Mouse (Mus musculus): ENCODE results near the gene Fadd. TPM values are rescaled to one million over a fixed set of nuclear protein-coding genes. Genes with fewer than 3 reads are reported as not detected.

Gene Fadd
- polyA plus RNA-seq, 1 experiment from 2014 or later, result 12.7 TPM

- Histone ChIP-seq H3K27ac (ENCODE audit: low read length) (no peak overlapping the region), H3K4me3 (ENCODE audit: low read length) (no peak overlapping the region), H3K36me3 (ENCODE audit: control insufficient read depth, insufficient read depth) (no peaks in the 10 kb centered on the region), H3K4me1 (ENCODE audit: control insufficient read depth, insufficient read depth, low read length) (peaks cover 9% of the 10 kb centered on the region), H3K9ac (ENCODE audit: low read length) (no peak overlapping the region), H3K27me3 (ENCODE audit: control insufficient read depth, insufficient read depth, low read length) (no peaks in the 10 kb centered on the region), H3K4me2 (ENCODE audit: low read depth, low read length) (no peak overlapping the region), H3K9me3 (replicated peaks; ENCODE audit: control insufficient read depth, low read length) (no peaks in the 10 kb centered on the region)
- 24% methylated on average over 2 of the region's 2 CpGs for WGBS
- ATAC-seq (replicated peaks; ENCODE audit: extremely low read depth, insufficient read depth, low FRiP score), result no peak
Measured at GRCm38 (mm10) chr7:144587291-144587690, 5.0 kb upstream of the Fadd start.

GRCm38 (mm10) chr7:144585648-144586047 lies 3.4 kb upstream of the Fadd start:
- no peak overlapping the region for H3K4me2 ChIP-seq (ENCODE audit: low read depth, low read length)
- no peak overlapping the region for H3K4me3 ChIP-seq (ENCODE audit: low read length)
- H3K27me3 ChIP-seq (ENCODE audit: control insufficient read depth, insufficient read depth, low read length), result no peaks in the 10 kb centered on the region
- no peaks in the 10 kb centered on the region for H3K36me3 ChIP-seq (ENCODE audit: control insufficient read depth, insufficient read depth)
- H3K27ac ChIP-seq (ENCODE audit: low read length), result no peak overlapping the region
- WGBS, result 14% methylated on average over 6 of the region's 6 CpGs
- no peak overlapping the region for H3K9ac ChIP-seq (ENCODE audit: low read length)
- ATAC-seq (replicated peaks; ENCODE audit: extremely low read depth, insufficient read depth, low FRiP score), result no peak
- no peaks in the 10 kb centered on the region for H3K9me3 ChIP-seq (replicated peaks; ENCODE audit: control insufficient read depth, low read length)
- H3K4me1 ChIP-seq (ENCODE audit: control insufficient read depth, insufficient read depth, low read length), result peaks cover 17% of the 10 kb centered on the region

DNA sequence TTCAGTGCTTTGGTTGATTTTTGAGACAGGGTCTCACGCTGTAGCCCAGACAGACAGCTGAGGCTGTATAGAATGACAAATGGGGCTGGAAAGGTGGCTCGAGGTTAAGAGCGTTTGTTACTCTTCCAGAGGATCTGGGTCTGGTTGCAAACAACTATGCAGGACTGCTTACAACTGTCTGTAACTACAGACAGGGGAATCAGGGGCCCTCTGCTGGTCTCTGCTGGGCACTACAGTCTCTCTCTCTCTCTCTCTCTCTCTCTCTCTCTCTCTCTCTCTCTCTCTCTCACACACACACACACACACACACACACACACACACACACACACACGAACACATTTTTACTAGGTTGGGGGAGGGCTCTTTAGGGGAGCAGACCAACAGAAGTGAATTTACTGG lies 1.4 kb upstream of the Fadd start:
- Histone ChIP-seq H3K27ac (ENCODE audit: low read length) (no peak overlapping the region), H3K9me3 (replicated peaks; ENCODE audit: control insufficient read depth, low read length) (no peaks in the 10 kb centered on the region), H3K9ac (ENCODE audit: low read length) (no peak overlapping the region), H3K4me2 (ENCODE audit: low read depth, low read length) (no peak overlapping the region), H3K4me1 (ENCODE audit: control insufficient read depth, insufficient read depth, low read length) (peaks cover 20% of the 10 kb centered on the region), H3K36me3 (ENCODE audit: control insufficient read depth, insufficient read depth) (peaks cover 9% of the 10 kb centered on the region; the same call in 1 of the 2 replicates), H3K27me3 (ENCODE audit: control insufficient read depth, insufficient read depth, low read length) (no peaks in the 10 kb centered on the region), H3K4me3 (ENCODE audit: low read length) (no peak overlapping the region)
- no peak for ATAC-seq (replicated peaks; ENCODE audit: extremely low read depth, insufficient read depth, low FRiP score)
- 1% methylated on average over 4 of the region's 4 CpGs for WGBS

DNA sequence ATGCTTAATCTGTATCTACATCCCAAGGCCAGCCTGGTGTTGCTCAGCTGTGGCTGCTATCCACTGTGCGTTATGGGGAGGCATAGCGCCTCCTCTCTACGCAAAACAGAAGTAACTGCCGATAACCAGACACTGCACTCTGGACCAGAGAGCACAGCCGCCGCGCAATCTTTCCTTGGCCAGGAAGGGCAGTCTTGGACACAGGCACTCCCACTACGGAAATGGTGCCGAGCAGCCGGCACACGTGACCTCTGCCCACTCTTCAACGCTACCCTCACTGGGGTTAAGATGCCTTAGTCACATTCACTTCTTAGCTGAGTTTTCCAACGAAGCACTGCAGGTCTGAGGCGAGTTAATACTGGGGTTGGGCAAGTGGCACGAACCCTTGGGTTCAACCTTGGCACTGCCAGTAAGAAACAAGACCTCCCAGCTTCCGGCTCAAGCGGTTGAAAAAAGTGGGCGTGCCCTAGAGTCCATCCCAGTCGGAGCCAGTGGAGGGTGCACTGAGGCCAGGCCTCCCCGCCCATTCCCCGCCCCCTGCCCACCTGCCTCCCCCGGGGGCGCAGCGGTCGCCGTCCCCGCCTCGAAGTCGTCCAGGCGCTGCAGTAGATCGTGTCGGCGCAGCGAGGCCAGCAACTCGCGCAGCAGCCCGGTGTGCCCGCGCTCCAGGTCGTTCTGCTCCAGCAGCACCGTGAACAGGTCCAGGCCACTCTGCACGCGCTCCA lies 542 bp downstream of the Fadd start:
- under 1% methylated on average over 43 of the region's 43 CpGs for WGBS
- peaks cover 9% of the 10 kb centered on the region; the same call in 1 of the 2 replicates for H3K36me3 ChIP-seq (ENCODE audit: control insufficient read depth, insufficient read depth)
- peak; percentile 85 for ATAC-seq (replicated peaks; ENCODE audit: extremely low read depth, insufficient read depth, low FRiP score)
- H3K27ac ChIP-seq (ENCODE audit: low read length), result peak overlapping the region; percentile 96
- peak overlapping the region; percentile 92 for H3K4me3 ChIP-seq (ENCODE audit: low read length)
- peaks cover 27% of the 10 kb centered on the region for H3K4me1 ChIP-seq (ENCODE audit: control insufficient read depth, insufficient read depth, low read length)
- H3K4me2 ChIP-seq (ENCODE audit: low read depth, low read length), result peak overlapping the region; percentile 89
- H3K9me3 ChIP-seq (replicated peaks; ENCODE audit: control insufficient read depth, low read length), result no peaks in the 10 kb centered on the region
- H3K9ac ChIP-seq (ENCODE audit: low read length), result peak overlapping the region; percentile 90
- H3K27me3 ChIP-seq (ENCODE audit: control insufficient read depth, insufficient read depth, low read length), result no peaks in the 10 kb centered on the region

DNA sequence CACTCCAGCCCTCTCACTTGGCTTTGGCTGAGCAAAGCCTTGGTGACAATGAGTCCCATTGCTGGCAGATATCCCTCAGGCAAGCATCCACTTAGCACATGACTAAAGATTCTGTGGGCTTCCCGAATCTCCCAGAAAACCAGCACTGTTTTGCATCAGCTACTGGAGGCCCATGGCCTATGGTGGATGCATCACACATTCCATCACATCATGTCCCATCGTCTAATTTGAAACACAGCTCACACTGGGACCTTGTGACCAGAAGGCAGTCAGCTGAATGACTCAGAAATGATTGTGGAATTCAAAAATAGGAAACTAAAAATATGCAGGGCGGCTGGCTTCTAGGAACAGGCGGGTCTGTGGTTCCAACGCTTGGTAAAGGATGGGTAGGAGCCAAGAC lies 4.4 kb downstream of the Fadd start:
- Histone ChIP-seq H3K4me3 (ENCODE audit: low read length) (no peak overlapping the region), H3K9me3 (replicated peaks; ENCODE audit: control insufficient read depth, low read length) (no peaks in the 10 kb centered on the region), H3K36me3 (ENCODE audit: control insufficient read depth, insufficient read depth) (peaks cover 9% of the 10 kb centered on the region; the same call in 1 of the 2 replicates), H3K27ac (ENCODE audit: low read length) (peak overlapping the region; percentile 87), H3K4me1 (ENCODE audit: control insufficient read depth, insufficient read depth, low read length) (peaks cover 20% of the 10 kb centered on the region), H3K4me2 (ENCODE audit: low read depth, low read length) (no peak overlapping the region), H3K27me3 (ENCODE audit: control insufficient read depth, insufficient read depth, low read length) (no peaks in the 10 kb centered on the region; the same call in 1 of the 2 replicates), H3K9ac (ENCODE audit: low read length) (no peak overlapping the region)
- WGBS, result 52% methylated on average over 5 of the region's 5 CpGs
- ATAC-seq (replicated peaks; ENCODE audit: extremely low read depth, insufficient read depth, low FRiP score), result 0 out of 2 replicates have a peak, but pooled peaks have one; percentile 4

DNA sequence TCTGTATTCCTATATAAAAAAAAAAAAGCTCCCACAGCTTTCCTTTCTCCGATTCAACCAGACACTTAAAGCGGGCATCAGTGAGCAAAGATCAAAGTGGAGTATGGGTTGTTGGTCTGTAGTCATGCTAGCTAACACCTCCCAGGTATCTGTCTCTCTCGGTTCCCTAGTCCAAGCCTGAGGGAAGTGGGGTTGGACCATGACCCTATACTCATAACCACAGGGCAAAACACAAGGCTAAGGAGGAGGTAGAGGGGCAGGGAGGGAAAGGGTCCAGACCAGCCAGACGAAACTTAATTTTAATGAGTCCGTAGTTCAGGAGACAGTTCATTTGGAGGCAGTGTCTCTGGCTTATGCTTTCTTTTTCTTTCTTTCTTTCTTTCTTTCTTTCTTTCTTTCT lies 10.0 kb downstream of the Fadd start:
- peaks cover 8% of the 10 kb centered on the region for H3K4me1 ChIP-seq (ENCODE audit: control insufficient read depth, insufficient read depth, low read length)
- no peak overlapping the region for H3K4me2 ChIP-seq (ENCODE audit: low read depth, low read length)
- no peak overlapping the region for H3K27ac ChIP-seq (ENCODE audit: low read length)
- H3K27me3 ChIP-seq (ENCODE audit: control insufficient read depth, insufficient read depth, low read length), result no peaks in the 10 kb centered on the region; the same call in 1 of the 2 replicates
- H3K4me3 ChIP-seq (ENCODE audit: low read length), result no peak overlapping the region
- H3K9me3 ChIP-seq (replicated peaks; ENCODE audit: control insufficient read depth, low read length), result no peaks in the 10 kb centered on the region
- ATAC-seq (replicated peaks; ENCODE audit: extremely low read depth, insufficient read depth, low FRiP score), result no peak
- no peak overlapping the region for H3K9ac ChIP-seq (ENCODE audit: low read length)
- WGBS, result 85% methylated on average over 5 of the region's 5 CpGs
- H3K36me3 ChIP-seq (ENCODE audit: control insufficient read depth, insufficient read depth), result no peaks in the 10 kb centered on the region

DNA sequence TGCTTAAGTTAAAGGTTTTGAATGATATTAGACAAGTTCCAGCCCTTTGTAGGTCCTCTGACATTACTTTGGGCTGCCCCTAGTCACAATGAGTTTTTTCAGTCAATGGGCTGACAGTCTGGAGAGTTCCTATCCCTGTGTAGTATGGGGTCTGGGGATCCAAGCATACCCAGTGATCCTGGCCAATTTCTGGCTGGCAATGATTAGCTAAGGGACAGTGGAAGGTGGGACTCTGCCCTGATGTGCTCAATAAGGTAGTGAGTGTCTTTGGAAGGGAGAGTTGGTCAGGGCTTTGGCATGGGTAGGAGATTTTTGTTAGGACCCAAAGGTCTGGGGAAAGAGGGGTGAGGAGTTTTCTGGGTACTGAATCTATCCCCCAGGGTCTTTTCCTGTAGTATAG lies 10.7 kb downstream of the Fadd start:
- Histone ChIP-seq H3K9me3 (replicated peaks; ENCODE audit: control insufficient read depth, low read length) (no peaks in the 10 kb centered on the region), H3K27ac (ENCODE audit: low read length) (no peak overlapping the region), H3K9ac (ENCODE audit: low read length) (no peak overlapping the region), H3K27me3 (ENCODE audit: control insufficient read depth, insufficient read depth, low read length) (no peaks in the 10 kb centered on the region; the same call in 1 of the 2 replicates), H3K4me1 (ENCODE audit: control insufficient read depth, insufficient read depth, low read length) (peaks cover 8% of the 10 kb centered on the region), H3K4me3 (ENCODE audit: low read length) (no peak overlapping the region), H3K4me2 (ENCODE audit: low read depth, low read length) (no peak overlapping the region), H3K36me3 (ENCODE audit: control insufficient read depth, insufficient read depth) (no peaks in the 10 kb centered on the region)
- no peak for ATAC-seq (replicated peaks; ENCODE audit: extremely low read depth, insufficient read depth, low FRiP score)

- Histone ChIP-seq H3K27ac (ENCODE audit: low read length) (peak overlapping the region; percentile 77), H3K4me1 (ENCODE audit: control insufficient read depth, insufficient read depth, low read length) (peaks cover 8% of the 10 kb centered on the region), H3K4me3 (ENCODE audit: low read length) (no peak overlapping the region), H3K9ac (ENCODE audit: low read length) (no peak overlapping the region), H3K9me3 (replicated peaks; ENCODE audit: control insufficient read depth, low read length) (no peaks in the 10 kb centered on the region), H3K4me2 (ENCODE audit: low read depth, low read length) (no peak overlapping the region), H3K27me3 (ENCODE audit: control insufficient read depth, insufficient read depth, low read length) (no peaks in the 10 kb centered on the region; the same call in 1 of the 2 replicates), H3K36me3 (ENCODE audit: control insufficient read depth, insufficient read depth) (no peaks in the 10 kb centered on the region)
- WGBS, result 18% methylated on average over 7 of the region's 7 CpGs
- peak; percentile 81; the same call in 1 of the 2 replicates for ATAC-seq (replicated peaks; ENCODE audit: extremely low read depth, insufficient read depth, low FRiP score)
Measured at GRCm38 (mm10) chr7:144569428-144569827, 12.8 kb downstream of the Fadd start.

- no peak for ATAC-seq (replicated peaks; ENCODE audit: extremely low read depth, insufficient read depth, low FRiP score)
- H3K9me3 ChIP-seq (replicated peaks; ENCODE audit: control insufficient read depth, low read length), result no peaks in the 10 kb centered on the region
- no peaks in the 10 kb centered on the region for H3K36me3 ChIP-seq (ENCODE audit: control insufficient read depth, insufficient read depth)
- H3K4me3 ChIP-seq (ENCODE audit: low read length), result no peak overlapping the region
- H3K27me3 ChIP-seq (ENCODE audit: control insufficient read depth, insufficient read depth, low read length), result no peaks in the 10 kb centered on the region; the same call in 1 of the 2 replicates
- H3K4me2 ChIP-seq (ENCODE audit: low read depth, low read length), result no peak overlapping the region
- H3K9ac ChIP-seq (ENCODE audit: low read length), result no peak overlapping the region
- no peak overlapping the region for H3K27ac ChIP-seq (ENCODE audit: low read length)
- peaks cover 8% of the 10 kb centered on the region for H3K4me1 ChIP-seq (ENCODE audit: control insufficient read depth, insufficient read depth, low read length)
Measured at GRCm38 (mm10) chr7:144568091-144568490, 14.2 kb downstream of the Fadd start.
